Mouse (Mus musculus): Measurements from ENCODE around the gene Hspg2.

GRCm38 (mm10) chr4:137597098-137597630 is 128.6 kb downstream of the Hspg2 start:
- TF ChIP-seq CTCF (IDR thresholded peaks at IDR 0.05; ENCODE audit: low read depth, low read length) (no peak), POLR2A (IDR thresholded peaks at IDR 0.05; ENCODE audit: insufficient read depth, low read length) (no peak)
